Mouse (Mus musculus) heart, embryonic 16.5 days (tissue): Measurements from ENCODE around the gene Svs1. TPM values are rescaled to one million over a fixed set of nuclear protein-coding genes. Genes with fewer than 3 reads are reported as not detected.

Experiments
- ATAC-seq: fragments of 200-750 bp; cut with Nextera tagmentation; replicated peaks from 2 replicates; pipeline ENCODE4 v1.8.0; 2017; ENCODE audit warnings: moderate number of reproducible peaks; ENCODE audit not compliant: insufficient read depth, low FRiP score; ENCODE audit errors: extremely low read depth
- H3K27ac ChIP-seq: fragments of 300-500 bp; sonication (generic); 2 replicates; pipeline ENCODE4 v1.5.1; 2014; ENCODE audit warnings: mild to moderate bottlenecking, low read length, control low read depth, moderate library complexity
- H3K27me3 ChIP-seq: fragments of 300-500 bp; sonication (generic); 2 replicates; pipeline ENCODE4 v1.6.1; 2014; ENCODE audit warnings: low read length, mixed read lengths; ENCODE audit not compliant: control insufficient read depth, insufficient read depth
- H3K36me3 ChIP-seq: fragments of 300-500 bp; sonication (generic); 2 replicates; pipeline ENCODE4 v1.6.1; 2014; ENCODE audit not compliant: control insufficient read depth, insufficient read depth
- H3K4me1 ChIP-seq: fragments of 300-500 bp; sonication (generic); 2 replicates; pipeline ENCODE4 v1.6.1; 2014; ENCODE audit warnings: low read length, mixed read lengths; ENCODE audit not compliant: control insufficient read depth, insufficient read depth
- H3K4me2 ChIP-seq: fragments of 300-500 bp; sonication (generic); 2 replicates; pipeline ENCODE4 v1.6.1; 2014; ENCODE audit warnings: low read depth, mild to moderate bottlenecking, control low read depth, low read length
- H3K4me3 ChIP-seq: fragments of 300-500 bp; sonication (generic); 2 replicates; pipeline ENCODE4 v1.5.1; 2014; ENCODE audit warnings: mild to moderate bottlenecking, control low read depth, low read length
- H3K9ac ChIP-seq: fragments of 300-500 bp; sonication (generic); 2 replicates; pipeline ENCODE4 v1.6.1; 2014; ENCODE audit warnings: low read length, control low read depth
- H3K9me3 ChIP-seq: fragments of 300-500 bp; sonication (generic); replicated peaks from 2 replicates; pipeline ENCODE4 v1.6.1; 2016; ENCODE audit warnings: low read length; ENCODE audit not compliant: control insufficient read depth
- WGBS: fragments of 180-500 bp; shearing (Covaris S2); extraction: QIAGEN DNeasy Blood & Tissue Kit; methylation state at CpG from one replicate; pipeline ENCODE4 v1.1.7; 2014; 5-methylcytosine and 5-hydroxymethylcytosine counted together
- polyA plus RNA-seq: library from polyadenylated mRNA; unstranded; fragments of >200 nt; fragmentation: Nextera tagmentation; extraction: Ambion mirVana; gene quantifications from 2 replicates; pipeline ENCODE4 v1.2.1, GENCODE M21; 2015

Gene Svs1
- polyA plus RNA-seq, 1 experiment from 2014 or later = not detected

DNA sequence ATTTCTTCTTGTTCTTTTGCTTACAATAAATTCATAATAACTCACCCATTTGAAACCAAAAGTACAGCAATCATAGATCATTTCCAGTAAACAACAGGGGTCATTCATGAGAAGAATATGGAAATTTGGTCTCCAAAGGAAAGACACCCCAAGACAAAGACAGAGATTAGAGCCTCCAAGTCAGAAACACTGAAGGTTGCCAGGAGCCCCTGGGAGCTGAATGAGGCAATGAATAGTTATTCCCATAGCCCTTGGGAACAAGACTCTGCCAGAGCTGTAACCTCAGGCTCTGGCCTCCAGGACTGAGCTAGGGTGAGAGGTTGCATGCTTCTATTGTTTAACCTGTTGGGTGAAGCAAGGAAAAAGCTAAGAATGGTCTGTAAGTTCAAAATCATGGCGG is 32.7 kb downstream of the Svs1 start:
- H3K4me3 ChIP-seq = no peak overlapping the region
- H3K36me3 ChIP-seq = no peaks in the 10 kb centered on the region
- no peak overlapping the region for H3K4me2 ChIP-seq
- no peak for ATAC-seq
- no peak overlapping the region for H3K27ac ChIP-seq
- no peaks in the 10 kb centered on the region for H3K4me1 ChIP-seq
- no peak overlapping the region for H3K9ac ChIP-seq
- 90% methylated on average over 1 of the region's 1 CpGs for WGBS
- H3K27me3 ChIP-seq = no peaks in the 10 kb centered on the region
- H3K9me3 ChIP-seq = no peaks in the 10 kb centered on the region

- Histone ChIP-seq H3K27me3 (no peaks in the 10 kb centered on the region), H3K4me1 (no peaks in the 10 kb centered on the region), H3K36me3 (no peaks in the 10 kb centered on the region), H3K9ac (no peak overlapping the region), H3K4me2 (no peak overlapping the region), H3K4me3 (no peak overlapping the region), H3K9me3 (no peaks in the 10 kb centered on the region), H3K27ac (no peak overlapping the region)
- no peak for ATAC-seq
- 73% methylated on average over 14 of the region's 14 CpGs for WGBS
These were observed 34.7 kb downstream of the Svs1 start for GRCm38 (mm10) chr6:49021141-49022012.

GRCm38 (mm10) chr6:49022384-49022783 is 35.7 kb downstream of the Svs1 start:
- no peak overlapping the region for H3K4me3 ChIP-seq
- no peak for ATAC-seq
- no peak overlapping the region for H3K4me2 ChIP-seq
- no peak overlapping the region for H3K9ac ChIP-seq
- H3K27me3 ChIP-seq = no peaks in the 10 kb centered on the region
- no peak overlapping the region for H3K27ac ChIP-seq
- WGBS = 73% methylated on average over 2 of the region's 2 CpGs
- H3K4me1 ChIP-seq = no peaks in the 10 kb centered on the region
- H3K36me3 ChIP-seq = no peaks in the 10 kb centered on the region
- H3K9me3 ChIP-seq = no peaks in the 10 kb centered on the region

- H3K27me3 ChIP-seq = no peaks in the 10 kb centered on the region
- H3K4me2 ChIP-seq = no peak overlapping the region
- H3K4me3 ChIP-seq = no peak overlapping the region
- 80% methylated on average over 10 of the region's 10 CpGs for WGBS
- H3K27ac ChIP-seq = no peak overlapping the region
- no peak overlapping the region for H3K9ac ChIP-seq
- no peak for ATAC-seq
- no peaks in the 10 kb centered on the region for H3K9me3 ChIP-seq
- H3K36me3 ChIP-seq = no peaks in the 10 kb centered on the region
- no peaks in the 10 kb centered on the region for H3K4me1 ChIP-seq
These were observed 36.7 kb downstream of the Svs1 start for GRCm38 (mm10) chr6:49023315-49023714.

- no peak for ATAC-seq
- H3K36me3 ChIP-seq = no peaks in the 10 kb centered on the region
- H3K9ac ChIP-seq = no peak overlapping the region
- no peak overlapping the region for H3K27ac ChIP-seq
- H3K27me3 ChIP-seq = no peaks in the 10 kb centered on the region
- no peaks in the 10 kb centered on the region for H3K4me1 ChIP-seq
- 84% methylated on average over 7 of the region's 7 CpGs for WGBS
- H3K9me3 ChIP-seq = no peaks in the 10 kb centered on the region
- no peak overlapping the region for H3K4me2 ChIP-seq
- no peak overlapping the region for H3K4me3 ChIP-seq
These were observed 38.6 kb downstream of the Svs1 start for GRCm38 (mm10) chr6:49025290-49025689.

- Histone ChIP-seq H3K4me2 (no peak overlapping the region), H3K27me3 (no peaks in the 10 kb centered on the region), H3K9me3 (no peaks in the 10 kb centered on the region), H3K27ac (no peak overlapping the region), H3K9ac (no peak overlapping the region), H3K4me1 (no peaks in the 10 kb centered on the region), H3K4me3 (no peak overlapping the region), H3K36me3 (no peaks in the 10 kb centered on the region)
- no peak for ATAC-seq
- WGBS = 83% methylated on average over 5 of the region's 5 CpGs
These were observed 39.8 kb downstream of the Svs1 start for GRCm38 (mm10) chr6:49026496-49026895.

GRCm38 (mm10) chr6:49028019-49028418 is 41.4 kb downstream of the Svs1 start:
- WGBS = 85% methylated on average over 6 of the region's 6 CpGs
- ATAC-seq = no peak

DNA sequence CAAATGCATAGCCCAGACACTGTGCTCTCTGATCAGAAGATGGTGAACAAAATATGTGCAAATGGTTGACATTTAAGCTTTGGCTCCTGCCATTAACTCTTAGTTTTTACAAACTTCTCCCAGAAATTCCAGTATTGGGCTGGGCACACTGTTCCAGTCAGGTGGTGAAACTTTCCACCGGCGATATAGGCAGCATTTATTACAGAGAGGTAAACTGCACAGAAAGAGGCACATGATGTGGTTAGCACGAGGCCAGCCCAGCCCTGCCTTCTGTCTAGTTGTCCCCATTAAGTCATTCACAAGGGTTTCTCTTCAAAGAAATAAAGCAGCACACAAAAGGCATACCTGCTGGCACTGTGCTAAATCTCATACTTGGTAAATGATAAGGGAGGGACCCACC is 42.0 kb downstream of the Svs1 start:
- H3K9me3 ChIP-seq = no peaks in the 10 kb centered on the region
- H3K4me2 ChIP-seq = no peak overlapping the region
- H3K9ac ChIP-seq = no peak overlapping the region
- H3K4me3 ChIP-seq = no peak overlapping the region
- H3K27me3 ChIP-seq = no peaks in the 10 kb centered on the region
- no peak for ATAC-seq
- no peaks in the 10 kb centered on the region for H3K36me3 ChIP-seq
- 79% methylated on average over 3 of the region's 3 CpGs for WGBS
- H3K27ac ChIP-seq = no peak overlapping the region
- H3K4me1 ChIP-seq = no peaks in the 10 kb centered on the region

More at GRCm38 (mm10) chr6:49028019-49028418, 41.4 kb downstream of the Svs1 start:
- no peak overlapping the region for H3K4me3 ChIP-seq
- no peaks in the 10 kb centered on the region for H3K36me3 ChIP-seq
- no peak overlapping the region for H3K27ac ChIP-seq
- no peak overlapping the region for H3K4me2 ChIP-seq
- H3K4me1 ChIP-seq = no peaks in the 10 kb centered on the region
- H3K27me3 ChIP-seq = no peaks in the 10 kb centered on the region
- H3K9me3 ChIP-seq = no peaks in the 10 kb centered on the region
- H3K9ac ChIP-seq = no peak overlapping the region

- ATAC-seq = no peak
- no peaks in the 10 kb centered on the region for H3K27me3 ChIP-seq
- H3K9me3 ChIP-seq = no peaks in the 10 kb centered on the region
- H3K4me2 ChIP-seq = no peak overlapping the region
- H3K36me3 ChIP-seq = no peaks in the 10 kb centered on the region
- no peak overlapping the region for H3K4me3 ChIP-seq
- no peak overlapping the region for H3K27ac ChIP-seq
- 70% methylated on average over 4 of the region's 4 CpGs for WGBS
- no peaks in the 10 kb centered on the region for H3K4me1 ChIP-seq
- H3K9ac ChIP-seq = no peak overlapping the region
These were observed 44.6 kb downstream of the Svs1 start for GRCm38 (mm10) chr6:49031230-49031629.
